Mouse (Mus musculus) ES-E14 (cell line): ENCODE data around the gene Ralgds.

Source experiments
- CHD2 ChIP-seq: IDR thresholded peaks from 2 replicates; pipeline ENCODE4 v1.6.1; 2014; ENCODE audit warnings: mild to moderate bottlenecking, low read depth, low read length, inconsistent platforms
- HCFC1 ChIP-seq: IDR thresholded peaks from 2 replicates; pipeline ENCODE4 v1.6.1; 2012; ENCODE audit warnings: low read length, inconsistent platforms, borderline replicate concordance; ENCODE audit not compliant: insufficient read depth
- MAFK ChIP-seq: IDR thresholded peaks from 2 replicates; pipeline ENCODE4 v1.6.1; 2014; ENCODE audit warnings: mild to moderate bottlenecking, low read depth, low read length, inconsistent platforms; ENCODE audit not compliant: insufficient read depth
- ZC3H11A ChIP-seq: IDR thresholded peaks from 2 replicates; pipeline ENCODE4 v1.6.1; 2012; ENCODE audit warnings: low read depth, mild to moderate bottlenecking, inconsistent platforms, low read length, borderline replicate concordance

DNA sequence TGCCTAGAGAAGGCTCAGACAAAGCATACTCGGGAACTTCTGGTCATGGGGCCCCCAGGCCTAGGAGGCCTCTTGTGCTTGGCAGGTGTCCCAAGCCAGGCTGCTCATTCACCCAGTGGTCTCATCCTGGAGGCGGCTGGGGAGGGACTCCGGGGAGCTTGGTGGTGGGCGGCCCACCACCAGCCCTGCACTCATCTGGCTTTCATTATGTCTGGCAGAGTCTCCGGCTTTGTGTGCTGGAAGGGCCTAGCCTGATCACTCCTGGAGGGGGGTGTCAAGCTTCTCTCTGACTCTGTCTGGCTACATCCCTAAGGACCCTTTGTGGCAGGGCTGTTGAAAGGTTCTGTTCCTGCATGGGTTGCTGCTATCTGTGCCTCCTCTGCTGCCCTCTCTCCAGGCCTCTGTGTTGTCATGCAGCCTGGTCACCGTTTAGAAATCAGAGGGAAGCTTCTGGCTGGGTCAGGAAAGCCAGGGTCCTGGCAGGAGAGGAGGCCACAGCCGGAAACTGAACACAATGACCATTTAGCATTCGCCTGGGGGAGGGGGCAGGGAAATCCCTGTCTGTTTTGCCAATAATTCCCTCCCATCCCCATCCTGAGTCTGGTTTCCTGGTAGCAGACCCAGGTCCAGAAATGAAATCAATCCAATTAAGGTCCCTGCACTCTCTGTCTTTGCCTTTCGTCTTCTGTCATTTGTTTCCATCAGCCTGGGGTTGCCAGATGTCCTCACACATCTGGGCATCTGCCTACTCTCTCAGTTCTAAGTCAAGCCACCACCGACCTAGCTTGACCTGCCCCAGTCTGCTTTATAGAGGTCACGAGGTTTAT lies 21.7 kb downstream of the Ralgds start:
- TF ChIP-seq HCFC1: no peak
- no peak for TF ChIP-seq CHD2
- no peak for TF ChIP-seq MAFK
- TF ChIP-seq ZC3H11A: no peak
